Mouse (Mus musculus): Measurements from ENCODE around the gene Irx3. TPM values are rescaled to one million over a fixed set of nuclear protein-coding genes. Genes with fewer than 3 reads are reported as not detected.

Gene Irx3
- total RNA-seq, 2 experiments from 2014 or later, result 0.14 to 0.21 TPM

GRCm38 (mm10) chr8:91814106-91814505 is 12.2 kb upstream of the Irx3 start:
- intact Hi-C loops (cut with DNase I), result no loop called here
- Histone ChIP-seq H3K27ac (no peak overlapping the region), H3K4me3 (no peak overlapping the region)
- no peak for DNase-seq (ENCODE audit: extremely low spot score in 1 of 2, low spot score in 2 of 2)
- TF ChIP-seq CTCF (IDR thresholded peaks at IDR 0.05), result no peak

GRCm38 (mm10) chr8:91806720-91807241 is 4.9 kb upstream of the Irx3 start:
- no peak overlapping the region for H3K27ac ChIP-seq
- H3K4me3 ChIP-seq, result no peak overlapping the region
- no peak for TF ChIP-seq CTCF (IDR thresholded peaks at IDR 0.05)
- no peak for DNase-seq (ENCODE audit: extremely low spot score in 1 of 2, low spot score in 2 of 2)
- intact Hi-C loops (cut with DNase I), result loop anchor here (5.0 kb wide), 1 partner anchor 866 kb away; the partner anchor contains the start of gene Irx6

DNA sequence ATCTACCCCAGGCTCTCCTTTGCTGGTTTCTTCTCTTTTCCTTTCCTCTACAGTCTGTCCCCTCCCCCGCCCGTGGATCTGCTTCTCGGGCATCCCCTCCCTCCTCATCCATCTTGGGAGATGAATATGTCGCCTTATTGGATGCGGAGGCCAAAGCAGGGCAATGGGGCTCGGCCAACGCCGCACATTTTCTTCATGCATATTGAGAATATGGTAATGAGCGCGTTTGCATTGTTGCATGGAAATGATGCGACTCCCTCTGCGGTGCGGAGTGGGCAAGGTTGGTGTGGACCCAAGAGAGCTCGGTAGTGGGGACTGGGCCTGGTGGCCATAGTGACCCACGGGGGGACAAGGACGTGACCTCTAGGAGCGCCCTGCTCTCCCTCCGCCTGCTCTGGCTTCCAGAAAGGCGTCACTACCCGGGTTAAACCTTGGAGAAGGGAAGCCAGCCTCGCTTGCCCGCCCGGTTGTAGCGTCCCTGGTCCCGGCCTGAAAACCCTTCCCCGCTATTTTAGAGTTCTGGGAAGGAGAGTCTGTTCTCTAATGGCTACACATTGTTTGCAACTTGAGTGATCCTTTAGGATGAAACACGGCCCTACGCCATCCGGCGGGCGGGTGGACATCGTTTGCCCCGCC is 4.3 kb upstream of the Irx3 start:
- intact Hi-C loops (cut with DNase I), result loop anchor here (5.0 kb wide), 1 partner anchor 866 kb away; the partner anchor contains the start of gene Irx6
- no peak for DNase-seq (ENCODE audit: extremely low spot score in 1 of 2, low spot score in 2 of 2)
- Histone ChIP-seq H3K27ac (no peak overlapping the region), H3K4me3 (no peak overlapping the region)
- no peak for TF ChIP-seq CTCF (IDR thresholded peaks at IDR 0.05)

DNA sequence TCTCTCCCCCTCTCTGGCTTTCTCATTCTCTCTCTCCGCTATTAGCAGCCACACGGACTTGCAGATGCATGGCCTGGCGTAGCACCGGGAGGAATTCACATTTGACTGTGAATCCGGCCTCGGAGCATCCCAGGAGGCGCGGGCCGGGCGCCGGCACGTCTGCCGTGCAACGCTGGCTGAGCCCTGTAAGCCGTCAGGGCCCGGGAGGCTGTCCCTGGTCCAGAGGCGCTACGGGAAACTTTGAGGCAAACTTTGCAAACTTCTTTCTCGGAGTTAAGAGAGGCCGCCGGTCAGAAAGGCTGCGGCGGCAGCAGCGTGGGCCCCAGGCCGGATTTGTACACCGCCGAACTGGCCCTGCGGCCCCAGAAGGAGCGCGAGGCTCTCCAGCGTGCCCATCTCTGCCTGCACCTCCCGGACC is 3.4 kb upstream of the Irx3 start:
- no peak overlapping the region for H3K27ac ChIP-seq
- H3K4me3 ChIP-seq, result no peak overlapping the region
- no peak for DNase-seq (ENCODE audit: extremely low spot score in 1 of 2, low spot score in 2 of 2)
- intact Hi-C loops (cut with DNase I), result loop anchor here (5.0 kb wide), 1 partner anchor 867 kb away; the partner anchor contains the start of gene Irx6
- no peak for TF ChIP-seq CTCF (IDR thresholded peaks at IDR 0.05)

DNA sequence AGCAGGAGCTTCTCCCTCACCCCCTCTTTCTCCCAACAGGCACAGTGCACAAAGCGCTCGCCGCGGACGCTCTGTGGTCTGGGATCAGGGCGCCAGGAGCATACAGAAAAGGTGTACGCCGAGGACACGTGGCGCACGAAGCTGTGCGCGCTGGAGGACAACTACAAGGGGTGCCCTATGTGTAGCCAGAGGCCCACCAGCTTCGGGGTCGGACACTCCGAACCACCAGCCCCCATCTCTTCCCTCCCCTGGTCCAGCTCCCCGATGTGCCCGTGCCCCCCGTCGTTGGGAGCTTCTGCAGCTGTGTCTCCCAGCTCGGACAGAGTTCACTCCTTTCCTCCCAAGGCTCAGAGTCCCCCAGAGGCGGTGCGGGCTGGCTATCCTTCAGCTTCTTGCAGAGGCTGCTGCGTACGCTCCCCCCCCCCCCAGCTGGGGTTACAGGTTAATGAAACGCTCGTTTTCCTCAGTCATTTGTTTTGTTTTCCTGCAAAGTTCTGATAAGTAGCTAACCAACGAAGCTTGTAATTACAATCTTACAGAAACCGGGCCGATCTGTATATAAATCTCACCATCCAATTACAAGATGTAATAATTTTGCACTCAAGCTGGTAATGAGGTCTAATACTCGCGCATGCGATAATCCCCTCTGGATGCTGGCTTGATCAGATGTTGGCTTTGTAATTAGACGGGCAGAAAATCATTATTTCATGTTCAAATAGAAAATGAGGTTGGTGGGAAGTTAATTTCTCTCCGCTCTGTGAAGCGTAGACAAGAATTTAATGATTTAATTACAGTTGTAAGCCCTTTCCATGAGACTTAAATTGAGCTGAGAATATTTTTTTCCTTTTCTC is 2.8 kb upstream of the Irx3 start:
- no peak for TF ChIP-seq CTCF (IDR thresholded peaks at IDR 0.05)
- DNase-seq (ENCODE audit: extremely low spot score in 1 of 2, low spot score in 2 of 2), result no peak
- Histone ChIP-seq H3K27ac (no peak overlapping the region), H3K4me3 (no peak overlapping the region)
- intact Hi-C loops (cut with DNase I), result loop anchor here (5.0 kb wide), 1 partner anchor 868 kb away; the partner anchor contains the start of gene Irx6

DNA sequence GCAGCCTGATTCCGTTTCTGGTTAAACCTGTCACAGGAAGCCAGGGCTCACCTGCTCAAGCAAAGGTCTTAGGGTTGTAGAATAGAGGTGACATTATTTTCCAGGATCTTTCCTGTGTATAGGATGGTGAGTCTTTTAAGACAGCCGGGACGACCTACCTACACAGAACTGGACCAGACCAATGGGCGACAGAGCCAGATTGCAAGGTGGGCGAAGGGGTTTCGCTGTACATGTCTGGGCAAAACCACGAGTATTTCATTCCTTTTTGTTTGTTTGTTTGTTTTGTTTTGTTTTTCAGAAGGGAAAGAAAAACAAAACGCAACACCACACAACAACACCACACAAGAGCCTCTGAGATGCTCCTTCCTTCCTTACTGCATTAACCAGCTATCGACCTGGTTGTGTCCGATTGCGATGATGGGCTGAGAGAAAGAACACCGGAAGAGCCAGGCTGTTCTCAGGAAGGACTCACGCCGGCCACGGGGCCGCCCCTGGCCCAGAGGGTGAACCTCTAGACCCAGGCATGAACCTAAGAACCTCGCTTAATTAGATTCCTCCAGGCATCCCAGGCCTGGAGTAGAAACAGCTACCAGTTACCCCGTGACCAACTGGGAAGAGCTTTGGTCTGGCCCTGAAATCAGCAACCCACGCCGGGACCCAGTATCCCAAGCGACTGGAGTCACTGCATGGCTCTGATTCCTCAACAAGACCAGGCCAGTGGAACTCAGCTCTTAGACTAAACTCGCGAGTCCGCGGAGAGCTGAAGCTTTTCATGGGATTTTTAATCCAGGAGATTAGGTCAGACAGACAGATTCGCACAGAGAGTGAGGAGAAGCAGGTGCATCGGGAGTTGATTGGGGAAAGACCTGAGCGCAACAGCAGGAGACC is 1.9 kb upstream of the Irx3 start:
- no peak for DNase-seq (ENCODE audit: extremely low spot score in 1 of 2, low spot score in 2 of 2)
- intact Hi-C loops (cut with DNase I), result no loop called here
- H3K4me3 ChIP-seq, result no peak overlapping the region
- TF ChIP-seq CTCF (IDR thresholded peaks at IDR 0.05), result no peak
- no peak overlapping the region for H3K27ac ChIP-seq

- intact Hi-C loops (cut with DNase I), result no loop called here
- TF ChIP-seq CTCF (IDR thresholded peaks at IDR 0.05), result no peak
- Histone ChIP-seq H3K27ac (no peak overlapping the region), H3K4me3 (no peak overlapping the region)
- no peak for DNase-seq (ENCODE audit: extremely low spot score in 1 of 2, low spot score in 2 of 2)
Observed at GRCm38 (mm10) chr8:91802401-91803322, 795 bp upstream of the Irx3 start.

GRCm38 (mm10) chr8:91801241-91801811 is 541 bp downstream of the Irx3 start:
- TF ChIP-seq CTCF (IDR thresholded peaks at IDR 0.05), result no peak
- Histone ChIP-seq H3K27ac (no peak overlapping the region), H3K4me3 (peak overlapping the region; percentile 44)
- intact Hi-C loops (cut with DNase I), result no loop called here
- DNase-seq (ENCODE audit: extremely low spot score in 1 of 2, low spot score in 2 of 2), result no peak

DNA sequence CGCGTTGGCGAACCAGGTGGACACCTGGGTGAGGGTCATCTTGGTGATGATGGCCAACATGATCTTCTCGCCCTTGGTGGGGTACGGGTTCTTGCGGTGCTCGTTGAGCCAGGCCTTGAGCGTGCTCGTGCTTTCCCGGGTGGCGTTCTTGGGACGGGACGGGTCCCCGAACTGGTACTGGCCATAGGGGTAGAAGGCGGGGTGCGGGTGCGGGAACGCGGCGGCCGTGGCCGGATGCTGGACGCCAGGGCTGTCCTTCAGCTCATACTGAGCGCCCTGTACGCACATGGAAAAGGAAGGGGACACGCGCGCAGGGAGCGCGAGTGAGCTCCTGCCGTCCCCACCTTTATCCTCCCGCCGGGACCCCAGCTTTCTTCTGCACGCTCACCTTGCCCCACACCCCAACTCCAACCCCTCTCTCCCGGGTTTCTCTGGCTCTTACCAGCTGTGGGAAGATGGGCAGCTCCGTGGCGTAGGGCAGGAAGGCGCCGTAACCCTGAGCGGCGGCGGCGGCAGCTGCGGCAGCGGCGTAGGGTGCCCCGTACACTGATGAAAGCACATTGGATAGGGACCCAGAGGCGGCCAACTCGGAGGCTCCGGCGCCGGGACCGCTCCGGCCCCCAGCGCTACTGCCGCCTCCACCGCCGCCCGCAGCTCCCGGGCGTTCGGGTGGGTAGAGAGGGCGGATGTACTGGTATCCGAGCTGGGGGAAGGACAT is 1.2 kb downstream of the Irx3 start:
- Histone ChIP-seq H3K27ac (no peak overlapping the region), H3K4me3 (peak overlapping the region; percentile 44)
- DNase-seq (ENCODE audit: extremely low spot score in 1 of 2, low spot score in 2 of 2), result no peak
- no peak for TF ChIP-seq CTCF (IDR thresholded peaks at IDR 0.05)
- intact Hi-C loops (cut with DNase I), result no loop called here
